Mouse (Mus musculus): Measurements from ENCODE around the gene Olfr1359. TPM values are rescaled to one million over a fixed set of nuclear protein-coding genes. Genes with fewer than 3 reads are reported as not detected.
A peak's percentile ranks its signal among the peaks of the same experiment; 100 is the strongest.
"Not testable (repeated sequence)": the region's sequence is repeated elsewhere in the genome, so short reads cannot be mapped to it uniquely, and the experiment has no call there.

Gene Olfr1359
- polyA plus RNA-seq (2015; fragmentation: Nextera tagmentation; extraction: Ambion mirVana) = not detected in 2 replicates

DNA sequence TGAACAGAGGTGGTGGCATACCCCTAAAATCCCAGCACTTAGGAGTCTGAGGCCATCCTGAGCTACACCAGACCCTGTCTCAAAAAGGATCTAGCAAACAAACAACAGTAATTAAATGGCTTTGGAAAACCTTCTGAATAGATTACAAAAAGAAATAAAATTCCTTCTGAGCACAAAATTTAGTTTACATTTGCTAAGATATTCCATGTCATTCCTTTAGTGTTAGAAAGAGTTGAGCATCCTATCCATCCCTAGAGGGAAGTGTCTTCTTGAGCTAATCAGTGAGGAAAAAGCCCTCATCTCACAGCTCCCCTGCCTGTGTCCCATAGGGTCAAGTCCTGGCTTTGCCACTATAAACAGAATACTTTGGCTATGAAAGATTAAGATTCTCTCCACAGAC, at the start of gene Olfr1359:
TSS of gene Olfr1359 (plus strand) at position 301 of the 400 bp plus-strand sequence.
- H3K9me3 ChIP-seq = no peaks in the 10 kb centered on the region
- no peak for ATAC-seq (ENCODE audit: low FRiP score)
- no peak within 1 kb of the TSS for H3K4me3 ChIP-seq
- no peaks in the 10 kb centered on the region for H3K4me1 ChIP-seq (replicated peaks)
- H3K27ac ChIP-seq = no peak within 1 kb of the TSS
- H3K9ac ChIP-seq = no peak within 1 kb of the TSS
- H3K27me3 ChIP-seq = no peaks in the 10 kb centered on the region
- H3K36me3 ChIP-seq = no peaks in the 10 kb centered on the region
- no peak within 1 kb of the TSS for H3K4me2 ChIP-seq

DNA sequence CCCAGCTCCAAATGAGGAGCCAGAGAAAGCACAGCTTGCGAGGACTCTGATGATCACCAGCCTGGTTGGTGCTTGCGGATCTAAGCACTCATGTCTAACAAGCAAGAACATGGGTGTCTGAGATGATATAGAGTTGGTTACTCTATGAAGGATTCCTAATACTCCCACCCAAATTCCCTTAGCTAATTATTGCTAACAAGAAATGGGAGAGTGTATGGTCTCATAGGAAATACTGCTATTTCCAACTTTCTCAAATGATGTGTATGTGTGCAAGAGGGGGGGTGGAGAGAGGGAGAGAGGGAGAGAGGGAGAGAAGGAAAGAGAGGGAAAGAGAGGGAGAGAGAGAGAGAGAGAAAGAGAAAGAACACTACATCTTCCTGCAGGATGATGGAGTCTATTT, 34.6 kb upstream of the Olfr1359 start, which contains the start of gene Olfr1361:
TSS of gene Olfr1361 (minus strand) at position 101 of the 400 bp plus-strand sequence.
- no peaks in the 10 kb centered on the region for H3K9me3 ChIP-seq
- H3K27ac ChIP-seq = no peak within 1 kb of the TSS
- no peak for ATAC-seq (ENCODE audit: low FRiP score)
- no peaks in the 10 kb centered on the region for H3K27me3 ChIP-seq
- H3K36me3 ChIP-seq = no peaks in the 10 kb centered on the region
- H3K4me1 ChIP-seq (replicated peaks) = no peaks in the 10 kb centered on the region
- no peak within 1 kb of the TSS for H3K4me3 ChIP-seq
- H3K4me2 ChIP-seq = no peak within 1 kb of the TSS
- H3K9ac ChIP-seq = no peak within 1 kb of the TSS
- 76% methylated on average over 2 of the region's 2 CpGs for WGBS

DNA sequence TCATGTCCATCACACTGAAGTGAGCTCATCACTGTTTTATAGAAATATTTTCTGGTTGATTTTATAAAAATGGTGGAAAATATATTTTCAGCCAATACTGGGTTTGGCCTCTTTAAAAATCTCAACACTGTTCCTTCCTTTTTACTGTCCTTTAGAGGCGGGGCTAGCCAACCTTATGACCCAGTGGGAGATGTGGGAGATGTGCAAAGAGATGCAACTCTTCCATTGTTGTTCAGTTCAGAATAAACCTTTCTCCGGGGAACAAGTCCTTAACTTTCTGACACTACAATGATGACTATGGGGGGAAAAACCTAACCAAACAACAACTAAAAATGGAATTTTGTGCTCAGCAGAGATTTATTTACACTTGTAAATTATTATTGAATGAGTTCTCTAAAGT, 20.6 kb upstream of the Olfr1359 start, which contains the start of gene Olfr1360:
TSS of gene Olfr1360 (minus strand) at position 101 of the 400 bp plus-strand sequence.
- Histone ChIP-seq H3K4me3 (no peak within 1 kb of the TSS), H3K36me3 (no peaks in the 10 kb centered on the region), H3K27ac (no peak within 1 kb of the TSS), H3K4me1 (replicated peaks) (no peaks in the 10 kb centered on the region), H3K4me2 (no peak within 1 kb of the TSS), H3K27me3 (no peaks in the 10 kb centered on the region), H3K9me3 (no peaks in the 10 kb centered on the region), H3K9ac (no peak within 1 kb of the TSS)
- WGBS = 86% methylated on average over 2 of the region's 2 CpGs
- no peak for ATAC-seq (ENCODE audit: low FRiP score)

DNA sequence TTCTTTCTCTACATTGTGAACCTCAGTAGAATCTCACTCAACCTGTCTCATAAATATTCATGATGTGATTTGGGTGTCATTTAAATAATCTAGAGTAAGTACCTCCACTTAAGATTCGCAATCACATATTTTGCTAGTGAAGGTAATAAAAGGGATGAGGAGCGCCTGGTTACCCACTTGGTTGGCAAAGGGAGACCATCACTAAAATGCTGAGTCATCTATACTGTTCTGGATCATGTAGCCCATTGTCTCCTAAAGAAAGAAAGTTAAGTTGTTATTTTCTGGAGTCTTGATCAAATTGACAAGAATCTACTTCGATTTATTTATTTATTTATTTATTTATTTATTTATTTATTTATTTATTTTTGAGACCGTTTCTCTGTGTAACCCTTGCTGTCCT, 8.8 kb downstream of the Olfr1359 start:
- Histone ChIP-seq H3K4me1 (replicated peaks) (peaks cover 7% of the 10 kb centered on the region; the same call in 1 of the 2 replicates), H3K4me2 (no peak overlapping the region), H3K4me3 (no peak overlapping the region), H3K9ac (no peak overlapping the region), H3K9me3 (no peaks in the 10 kb centered on the region), H3K27ac (no peak overlapping the region), H3K36me3 (no peaks in the 10 kb centered on the region), H3K27me3 (no peaks in the 10 kb centered on the region)
- WGBS = 77% methylated on average over 4 of the region's 4 CpGs
- ATAC-seq (ENCODE audit: low FRiP score) = no peak

DNA sequence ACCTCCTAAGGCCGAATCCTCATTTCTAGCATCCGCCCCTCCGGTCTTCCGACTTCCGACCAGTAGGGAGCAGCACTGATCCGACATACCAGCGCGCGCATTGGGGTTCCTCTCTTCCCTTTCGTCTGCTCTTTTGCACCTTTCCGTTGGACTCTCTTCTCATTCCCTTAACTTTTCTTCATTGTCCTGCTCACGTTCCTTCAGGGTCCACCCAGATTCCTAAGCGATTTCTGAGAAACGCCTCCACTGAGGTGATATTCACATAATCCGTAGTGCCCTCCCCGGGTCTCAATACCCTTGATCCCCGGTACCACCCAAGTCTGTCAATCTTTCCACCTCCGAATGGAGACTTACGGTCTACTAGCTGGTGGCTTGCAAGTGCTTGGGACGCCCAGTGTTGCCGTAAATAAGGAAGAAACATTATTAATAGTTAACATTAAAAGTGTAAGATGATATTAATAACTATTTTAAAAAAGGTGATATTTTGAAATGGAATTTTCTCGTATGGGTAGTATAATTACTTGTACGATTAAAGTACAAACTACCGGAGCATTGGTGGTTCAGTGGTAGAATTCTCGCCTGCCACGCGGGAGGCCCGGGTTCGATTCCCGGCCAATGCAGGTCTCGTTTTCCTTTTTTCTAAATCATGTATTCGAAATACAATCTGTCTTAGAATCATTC, 12.3 kb downstream of the Olfr1359 start:
- Histone ChIP-seq H3K9ac (peak overlapping the region; percentile 70), H3K27ac (peak overlapping the region; percentile 74), H3K27me3 (no peaks in the 10 kb centered on the region), H3K4me1 (replicated peaks) (peaks cover 12% of the 10 kb centered on the region), H3K4me3 (peak overlapping the region; percentile 62), H3K4me2 (peak overlapping the region; percentile 47), H3K36me3 (no peaks in the 10 kb centered on the region), H3K9me3 (no peaks in the 10 kb centered on the region)
- peak; percentile 85 for ATAC-seq (ENCODE audit: low FRiP score)
- 0% methylated on average over 32 of the region's 32 CpGs for WGBS

DNA sequence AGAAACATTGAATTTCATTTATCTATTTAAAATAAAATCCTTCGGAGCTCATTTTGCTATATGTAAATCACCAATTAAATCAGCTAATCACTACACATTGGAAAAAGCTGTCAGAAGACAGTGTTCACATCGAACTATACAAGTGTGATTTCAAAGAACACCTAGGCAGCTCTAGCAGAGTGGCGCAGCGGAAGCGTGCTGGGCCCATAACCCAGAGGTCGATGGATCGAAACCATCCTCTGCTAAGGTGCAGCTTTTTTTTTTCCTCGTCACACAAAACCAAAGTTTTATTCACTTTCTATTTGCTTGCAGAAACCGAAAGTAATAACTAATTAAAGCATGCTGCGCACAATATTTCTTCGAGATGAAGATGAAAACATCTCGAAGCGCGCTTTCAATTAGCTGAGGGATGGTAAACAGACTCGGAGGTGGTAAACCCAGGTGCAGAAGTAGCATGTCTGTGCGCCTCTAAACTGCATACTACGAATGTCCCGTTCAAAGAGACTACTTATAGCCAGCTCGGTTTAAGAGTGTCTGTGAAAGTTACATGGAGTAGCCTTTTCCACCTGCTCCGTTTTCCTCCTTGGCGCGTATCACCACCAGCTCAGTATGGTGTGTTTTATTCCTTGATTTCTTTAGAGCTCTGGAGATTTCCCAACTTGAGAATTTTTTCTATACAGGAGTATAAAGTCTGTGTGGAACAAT, 13.1 kb downstream of the Olfr1359 start:
- peak; percentile 86 for ATAC-seq (ENCODE audit: low FRiP score)
- Histone ChIP-seq H3K27me3 (no peaks in the 10 kb centered on the region), H3K4me1 (replicated peaks) (peaks cover 17% of the 10 kb centered on the region), H3K9me3 (no peaks in the 10 kb centered on the region), H3K27ac (no peak overlapping the region), H3K36me3 (no peaks in the 10 kb centered on the region), H3K9ac (peak overlapping the region; percentile 68), H3K4me2 (peak overlapping the region; percentile 63), H3K4me3 (peak overlapping the region; percentile 62)
- 3% methylated on average over 22 of the region's 22 CpGs for WGBS

DNA sequence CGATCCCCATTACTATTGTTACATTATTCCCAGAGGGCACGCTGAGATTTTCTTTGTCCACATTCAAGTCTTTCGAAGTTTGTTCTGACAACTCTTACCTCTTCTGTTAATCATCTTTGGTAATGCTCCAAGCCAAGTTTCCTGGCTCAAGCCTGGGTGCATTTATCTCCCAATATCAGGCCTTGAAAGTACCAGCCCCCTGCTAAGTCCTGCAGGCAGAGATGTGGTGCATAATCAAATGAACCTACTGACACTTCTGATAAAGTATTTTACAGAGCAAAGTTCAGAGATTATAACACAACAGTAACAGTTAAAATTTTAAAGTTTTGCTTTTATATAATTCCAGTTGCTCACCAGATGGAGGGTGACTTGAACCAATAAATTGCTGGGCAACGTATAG, 13.8 kb downstream of the Olfr1359 start:
- peak overlapping the region; percentile 62 for H3K4me3 ChIP-seq
- no peaks in the 10 kb centered on the region for H3K9me3 ChIP-seq
- peak overlapping the region; percentile 63 for H3K4me2 ChIP-seq
- no peak for ATAC-seq (ENCODE audit: low FRiP score)
- peaks cover 18% of the 10 kb centered on the region for H3K4me1 ChIP-seq (replicated peaks)
- no peak overlapping the region for H3K27ac ChIP-seq
- H3K36me3 ChIP-seq = no peaks in the 10 kb centered on the region
- H3K27me3 ChIP-seq = no peaks in the 10 kb centered on the region
- H3K9ac ChIP-seq = peak overlapping the region; percentile 68
- 26% methylated on average over 4 of the region's 4 CpGs for WGBS

DNA sequence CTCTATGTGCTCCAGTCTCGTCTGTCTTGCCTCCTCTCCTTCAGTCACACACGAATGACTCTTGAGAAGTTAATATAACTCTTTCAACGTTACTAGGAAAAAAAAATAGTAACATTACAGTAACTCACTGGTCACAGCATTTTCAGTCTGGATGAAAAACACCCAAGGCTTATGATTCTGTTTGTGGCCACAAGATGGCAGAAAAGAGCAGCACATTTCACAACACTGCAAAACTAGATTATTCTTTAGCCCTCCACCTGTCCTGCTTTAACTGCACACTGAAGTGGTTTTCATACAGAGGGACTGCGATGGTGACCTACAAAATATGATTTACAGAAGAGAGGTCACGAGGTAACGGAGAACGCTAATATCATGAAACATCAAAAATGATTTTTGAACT, 16.8 kb downstream of the Olfr1359 start:
- no peak for ATAC-seq (ENCODE audit: low FRiP score)
- Histone ChIP-seq H3K4me3 (peak overlapping the region; percentile 45), H3K4me2 (peak overlapping the region; percentile 71), H3K36me3 (no peaks in the 10 kb centered on the region), H3K27ac (peak overlapping the region; percentile 96; the same call in 1 of the 2 replicates), H3K9me3 (no peaks in the 10 kb centered on the region), H3K4me1 (replicated peaks) (peaks cover 35% of the 10 kb centered on the region), H3K27me3 (no peaks in the 10 kb centered on the region), H3K9ac (peak overlapping the region; percentile 60; the same call in 1 of the 2 replicates)
- under 1% methylated on average over 7 of the region's 7 CpGs for WGBS

DNA sequence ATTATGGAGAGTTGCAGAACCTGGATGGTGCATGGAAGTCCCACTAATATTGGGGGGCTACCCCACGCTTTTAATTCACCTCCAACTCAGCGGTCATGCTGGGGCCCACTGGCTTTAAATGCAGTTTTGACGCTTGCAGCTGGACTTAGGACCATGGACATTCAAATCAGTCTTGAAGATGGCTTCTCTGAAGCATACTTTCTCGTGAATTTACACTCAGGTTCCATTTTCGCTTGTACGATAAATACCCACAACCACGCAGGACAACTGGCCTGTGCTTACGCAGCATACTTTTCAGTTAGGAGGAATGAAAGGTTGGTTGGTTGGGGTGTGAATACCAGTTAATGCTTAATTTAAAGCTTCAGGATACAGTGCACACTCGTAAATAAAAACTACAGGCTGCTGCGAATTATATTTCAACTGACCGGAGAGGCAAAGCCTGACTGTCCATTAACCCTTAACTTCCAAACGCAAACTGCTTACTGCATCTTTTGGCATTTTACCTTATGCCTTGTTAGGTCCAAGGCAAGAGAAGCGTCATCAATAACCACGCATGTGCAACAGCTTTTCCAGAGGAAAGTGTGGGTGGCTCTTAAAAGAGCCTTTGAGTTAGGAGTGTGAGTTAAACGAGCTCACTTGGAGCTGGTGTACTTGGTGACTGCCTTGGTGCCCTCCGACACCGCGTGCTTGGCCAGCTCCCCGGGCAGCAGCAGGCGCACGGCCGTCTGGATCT, 17.4 kb downstream of the Olfr1359 start:
- peak overlapping the region; percentile 71 for H3K4me2 ChIP-seq
- ATAC-seq (ENCODE audit: low FRiP score) = no peak
- peak overlapping the region; percentile 96 for H3K27ac ChIP-seq
- no peaks in the 10 kb centered on the region for H3K36me3 ChIP-seq
- WGBS = under 1% methylated on average over 22 of the region's 22 CpGs
- no peaks in the 10 kb centered on the region for H3K9me3 ChIP-seq
- peak overlapping the region; percentile 45 for H3K4me3 ChIP-seq
- H3K9ac ChIP-seq = peak overlapping the region; percentile 60
- no peaks in the 10 kb centered on the region for H3K27me3 ChIP-seq
- peaks cover 35% of the 10 kb centered on the region for H3K4me1 ChIP-seq (replicated peaks)

DNA sequence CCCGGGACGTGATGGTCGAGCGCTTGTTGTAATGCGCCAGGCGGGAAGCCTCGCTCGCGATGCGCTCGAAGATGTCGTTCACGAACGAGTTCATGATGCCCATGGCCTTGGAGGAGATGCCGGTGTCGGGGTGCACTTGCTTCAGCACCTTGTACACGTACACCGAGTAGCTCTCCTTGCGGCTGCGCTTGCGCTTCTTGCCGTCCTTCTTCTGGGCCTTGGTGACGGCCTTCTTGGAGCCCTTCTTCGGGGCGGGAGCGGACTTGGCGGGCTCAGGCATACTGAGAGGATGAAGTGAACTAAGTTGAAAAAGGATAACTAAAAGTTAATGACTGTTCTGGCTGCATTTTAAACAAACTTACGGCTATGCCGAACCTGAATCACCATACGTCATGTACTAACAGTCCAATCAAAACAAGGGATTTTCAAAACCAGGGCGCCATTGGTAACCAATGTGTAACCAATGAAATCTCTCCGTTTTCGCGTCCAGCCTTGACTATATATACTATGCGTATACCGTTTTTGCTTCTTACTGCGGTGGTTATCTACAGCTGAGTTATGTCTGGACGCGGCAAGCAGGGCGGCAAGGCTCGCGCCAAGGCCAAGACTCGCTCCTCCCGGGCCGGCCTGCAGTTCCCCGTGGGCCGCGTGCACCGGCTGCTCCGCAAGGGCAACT, 18.1 kb downstream of the Olfr1359 start, which contains the start of the genes Hist1h2bl and Hist1h2ai:
TSS of gene Hist1h2bl (minus strand) at position 280 of the 676 bp plus-strand sequence.
TSS of gene Hist1h2ai (plus strand) at position 559 of the 676 bp plus-strand sequence.
- Histone ChIP-seq H3K4me1 (replicated peaks) (peaks cover 37% of the 10 kb centered on the region), H3K4me2 (peak within 1 kb of the TSS; percentile 71), H3K27ac (peak within 1 kb of the TSS; percentile 96), H3K4me3 (peak within 1 kb of the TSS; percentile 45), H3K9ac (peak within 1 kb of the TSS; percentile 73)
- not testable (repeated sequence) for H3K36me3 ChIP-seq, H3K27me3 ChIP-seq, H3K9me3 ChIP-seq
- under 1% methylated on average over 37 of the region's 50 CpGs for WGBS
- ATAC-seq (ENCODE audit: low FRiP score) = peak; percentile 95

DNA sequence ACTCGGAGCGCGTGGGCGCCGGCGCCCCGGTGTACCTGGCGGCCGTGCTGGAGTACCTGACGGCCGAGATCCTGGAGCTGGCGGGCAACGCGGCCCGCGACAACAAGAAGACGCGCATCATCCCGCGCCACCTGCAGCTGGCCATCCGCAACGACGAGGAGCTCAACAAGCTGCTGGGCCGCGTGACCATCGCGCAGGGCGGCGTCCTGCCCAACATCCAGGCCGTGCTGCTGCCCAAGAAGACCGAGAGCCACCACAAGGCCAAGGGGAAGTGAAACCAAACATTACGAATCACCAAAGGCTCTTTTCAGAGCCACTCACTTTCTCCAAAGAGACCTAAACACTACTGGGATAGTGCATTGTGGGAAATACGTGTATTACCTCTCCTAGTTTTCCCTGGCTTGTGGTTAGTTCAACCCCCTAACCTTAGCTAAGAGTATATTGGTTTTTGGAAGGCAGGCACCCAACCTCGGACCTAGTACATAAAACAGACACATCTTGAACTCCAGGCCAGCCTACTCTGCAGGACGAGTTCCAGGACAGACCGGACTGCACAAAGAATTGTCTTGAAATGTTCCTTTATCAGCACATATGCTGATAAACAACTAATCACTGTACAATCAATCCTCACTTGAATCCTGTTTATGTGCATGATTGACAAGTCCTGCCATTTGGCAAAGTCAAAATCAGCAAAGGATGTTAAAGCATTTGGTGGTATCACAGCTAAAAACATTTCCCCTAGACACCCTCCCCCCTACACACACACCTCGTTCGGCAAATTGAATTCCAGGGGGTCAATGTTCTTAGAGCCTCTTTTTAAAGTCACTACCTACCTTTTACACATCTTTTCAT, 18.9 kb downstream of the Olfr1359 start:
- not testable (repeated sequence) for H3K9me3 ChIP-seq, H3K27me3 ChIP-seq, H3K36me3 ChIP-seq
- Histone ChIP-seq H3K4me3 (peak overlapping the region; percentile 45), H3K27ac (peak overlapping the region; percentile 96), H3K4me1 (replicated peaks) (peaks cover 33% of the 10 kb centered on the region), H3K9ac (peak overlapping the region; percentile 73), H3K4me2 (peak overlapping the region; percentile 71)
- peak; percentile 10; the same call in 1 of the 2 replicates for ATAC-seq (ENCODE audit: low FRiP score)
- under 1% methylated on average over 13 of the region's 38 CpGs for WGBS
